Mouse (Mus musculus) midbrain, postnatal 0 days (tissue): ENCODE results near the gene Acbd4. TPM values are rescaled to one million over a fixed set of nuclear protein-coding genes. Genes with fewer than 3 reads are reported as not detected.
A peak's percentile ranks its signal among the peaks of the same experiment; 100 is the strongest.

Source experiments
- ATAC-seq: fragments of 200-750 bp; cut with Nextera tagmentation; 2 replicates; pipeline ENCODE4 v1.8.0; 2017; ENCODE audit warnings: moderate number of reproducible peaks, mild to moderate bottlenecking, moderate TSS enrichment, moderate library complexity; ENCODE audit not compliant: low FRiP score
- DNase-seq: peaks from one replicate; pipeline ENCODE4 v3.0.0-alpha.2; 2015; ENCODE audit warnings: low spot score
- H3K27ac ChIP-seq: fragments of 300-500 bp; sonication (generic); 2 replicates; pipeline ENCODE4 v1.5.1; 2014; ENCODE audit warnings: low read depth, mild to moderate bottlenecking, low read length, mixed read lengths
- H3K27me3 ChIP-seq: fragments of 300-500 bp; sonication (generic); 2 replicates; pipeline ENCODE4 v1.6.1; 2014; ENCODE audit warnings: low read length, control low read depth, mixed read lengths; ENCODE audit not compliant: insufficient read depth
- H3K36me3 ChIP-seq: fragments of 300-500 bp; sonication (generic); 2 replicates; pipeline ENCODE4 v1.6.1; 2014; ENCODE audit warnings: low read length, control low read depth, mixed read lengths; ENCODE audit not compliant: insufficient read depth
- H3K4me1 ChIP-seq: fragments of 300-500 bp; sonication (generic); 2 replicates; pipeline ENCODE4 v1.6.1; 2014; ENCODE audit warnings: mild to moderate bottlenecking, control low read depth, antibody characterized with exemption, low read length, mixed read lengths; ENCODE audit not compliant: insufficient read depth
- H3K4me2 ChIP-seq: fragments of 300-500 bp; sonication (generic); 2 replicates; pipeline ENCODE4 v1.6.1; 2014; ENCODE audit warnings: low read depth, mild to moderate bottlenecking, low read length, mixed read lengths; ENCODE audit not compliant: poor library complexity, severe bottlenecking
- H3K4me3 ChIP-seq: fragments of 300-500 bp; sonication (generic); 2 replicates; pipeline ENCODE4 v1.5.1; 2014; ENCODE audit warnings: low read depth, mild to moderate bottlenecking, low read length, moderate library complexity
- H3K9ac ChIP-seq: fragments of 300-500 bp; sonication (generic); replicated peaks from 2 replicates; pipeline ENCODE4 v1.6.1; 2014; ENCODE audit warnings: mild to moderate bottlenecking, low read length, moderate library complexity, mixed read lengths; ENCODE audit not compliant: poor library complexity, severe bottlenecking
- H3K9me3 ChIP-seq: fragments of 300-500 bp; sonication (generic); 2 replicates; pipeline ENCODE4 v1.6.1; 2016; ENCODE audit warnings: low read length, control low read depth
- CTCF ChIP-seq: IDR thresholded peaks from 2 replicates; pipeline ENCODE4 v1.5.1; 2016; ENCODE audit warnings: antibody characterized with exemption, mild to moderate bottlenecking
- WGBS: fragments of 180-500 bp; shearing (Covaris S2); extraction: QIAGEN DNeasy Blood & Tissue Kit; methylation state at CpG from one replicate; pipeline ENCODE4 v1.1.7; 2014; 5-methylcytosine and 5-hydroxymethylcytosine counted together
- polyA plus RNA-seq: library from polyadenylated mRNA; unstranded; fragments of >200 nt; fragmentation: Nextera tagmentation; extraction: Ambion mirVana; gene quantifications from 2 replicates; pipeline ENCODE4 v1.2.1, GENCODE M21; 2015
- total RNA-seq: library from RNA; depleted of rRNA; stranded (reverse); fragments of >200 nt; gene quantifications from 2 replicates; pipeline ENCODE4 v1.2.3, GENCODE M21; 2014

Acbd4 gene
- total and polyA plus RNA-seq, 2 experiments from 2014 or later, result 17.5 to 22.9 TPM

DNA sequence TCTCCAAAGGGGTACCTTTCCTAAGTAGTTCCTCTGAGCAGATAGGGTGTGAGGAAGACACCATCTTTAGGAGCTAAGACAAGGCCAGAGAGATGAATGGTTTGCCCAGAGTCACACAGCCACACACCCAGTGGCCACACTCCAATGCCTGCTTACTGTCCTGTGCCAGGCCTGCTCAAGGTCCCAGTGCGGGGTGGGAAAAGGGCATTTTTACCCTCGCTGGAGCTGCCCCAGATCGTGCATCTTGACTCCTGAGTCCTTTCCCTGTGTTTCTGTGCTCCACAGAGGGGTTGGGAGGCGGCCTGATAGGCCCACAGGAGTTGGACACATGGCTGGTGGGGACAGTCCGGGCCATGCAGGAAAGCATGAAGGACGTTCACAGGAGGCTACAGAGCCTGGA lies 4.3 kb downstream of the Acbd4 start:
- ATAC-seq, result no peak
- no peak overlapping the region for H3K4me2 ChIP-seq
- WGBS, result 81% methylated on average over 6 of the region's 6 CpGs

DNA sequence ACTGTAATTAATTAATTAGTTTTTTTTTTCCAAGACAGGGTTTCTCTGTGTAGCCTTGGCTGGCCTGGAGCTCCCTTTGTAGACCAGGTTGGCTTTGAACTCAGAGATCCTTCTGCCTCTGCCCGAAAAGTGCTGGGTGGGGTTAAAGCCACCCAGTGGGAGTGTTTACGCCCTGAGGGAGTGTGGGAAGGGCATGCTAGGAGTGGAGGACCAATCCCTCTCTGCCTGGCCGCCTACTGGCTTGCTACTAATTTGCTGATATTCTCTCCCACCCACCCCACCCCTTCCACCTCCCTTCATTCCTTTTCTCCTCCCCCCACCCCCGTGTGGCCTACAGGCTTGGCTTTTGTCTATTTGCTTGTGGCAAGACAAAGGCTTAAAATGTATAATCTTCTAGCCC lies 4.9 kb downstream of the Acbd4 start:
- DNase-seq (no peak), ATAC-seq (no peak)
- WGBS, result 68% methylated on average over 4 of the region's 4 CpGs

More for the DNA sequence above, 4.3 kb downstream of the Acbd4 start:
- no peak overlapping the region for H3K9ac ChIP-seq
- no peak for DNase-seq
- H3K9me3 ChIP-seq, result no peaks in the 10 kb centered on the region
- H3K4me1 ChIP-seq, result no peaks in the 10 kb centered on the region
- H3K4me3 ChIP-seq, result no peak overlapping the region
- no peak for TF ChIP-seq CTCF
- peaks cover 7% of the 10 kb centered on the region; the same call in 1 of the 2 replicates for H3K27me3 ChIP-seq
- H3K27ac ChIP-seq, result no peak overlapping the region
- H3K36me3 ChIP-seq, result no peaks in the 10 kb centered on the region

GRCm38 (mm10) chr11:103111301-103111700 lies 9.8 kb downstream of the Acbd4 start:
- Histone ChIP-seq H3K27me3 (peaks cover 13% of the 10 kb centered on the region; the same call in 1 of the 2 replicates), H3K4me2 (peak overlapping the region; percentile 52), H3K36me3 (no peaks in the 10 kb centered on the region), H3K4me1 (peaks cover 5% of the 10 kb centered on the region), H3K4me3 (no peak overlapping the region), H3K9ac (no peak overlapping the region), H3K9me3 (no peaks in the 10 kb centered on the region), H3K27ac (no peak overlapping the region)
- DNase-seq, result no peak
- 20% methylated on average over 10 of the region's 10 CpGs for WGBS
- ATAC-seq, result no peak
- no peak for TF ChIP-seq CTCF

More for the DNA sequence above, 4.9 kb downstream of the Acbd4 start:
- Histone ChIP-seq H3K36me3 (no peaks in the 10 kb centered on the region), H3K4me2 (no peak overlapping the region), H3K9ac (no peak overlapping the region), H3K27me3 (peaks cover 8% of the 10 kb centered on the region; the same call in 1 of the 2 replicates), H3K4me1 (no peaks in the 10 kb centered on the region), H3K27ac (no peak overlapping the region), H3K4me3 (no peak overlapping the region), H3K9me3 (no peaks in the 10 kb centered on the region)
- TF ChIP-seq CTCF, result no peak

DNA sequence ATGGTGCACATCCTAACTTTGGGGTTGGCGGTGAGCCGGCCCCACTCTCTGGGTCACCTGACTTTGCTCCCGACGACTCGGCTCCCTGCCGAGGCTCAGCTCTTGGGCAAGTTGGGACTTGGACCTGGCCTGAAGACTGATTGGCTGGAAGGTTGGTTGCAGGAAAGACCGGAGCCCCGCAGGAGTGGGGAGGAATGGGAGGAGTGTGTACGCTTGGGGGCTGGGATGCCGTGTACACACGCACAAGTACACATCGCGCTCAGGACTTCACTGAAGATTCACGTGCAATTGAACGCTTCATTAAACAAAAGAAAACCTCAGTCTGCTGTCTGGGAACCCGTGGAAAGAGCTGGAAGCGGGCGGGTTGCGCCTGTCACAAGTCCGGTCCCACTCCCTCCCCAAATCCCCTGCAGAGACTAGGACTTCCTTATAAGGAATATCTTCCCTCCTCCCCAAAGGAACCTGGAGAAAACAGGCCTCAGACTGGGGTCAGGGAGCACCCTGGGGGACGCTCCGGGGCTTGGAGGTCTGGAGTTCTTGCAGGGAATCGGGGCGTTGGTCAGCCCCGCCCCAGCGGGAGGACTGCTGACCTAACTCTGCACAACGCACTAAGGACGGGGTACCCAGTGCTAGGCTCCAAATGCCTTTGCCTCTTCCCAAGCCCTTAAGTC lies 10.5 kb downstream of the Acbd4 start:
- ATAC-seq, result no peak

DNA sequence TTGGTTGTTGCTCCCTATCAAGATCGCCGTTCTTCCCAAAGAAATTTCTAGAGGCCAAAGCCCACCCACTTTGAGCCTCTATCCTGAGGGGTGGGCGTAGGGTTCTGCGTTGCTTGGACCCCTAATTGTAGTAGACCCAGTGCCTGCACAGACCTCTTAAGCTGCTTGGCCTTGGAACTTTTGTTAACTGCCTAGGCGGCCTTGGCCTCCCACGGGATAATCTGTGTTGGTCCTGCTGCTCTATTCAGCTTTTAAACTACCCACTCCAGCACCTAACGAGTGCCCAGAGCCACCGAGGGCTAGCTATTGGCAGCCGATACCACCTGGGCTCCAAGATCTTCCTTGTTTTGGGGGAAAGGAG lies 11.1 kb downstream of the Acbd4 start:
- no peak for DNase-seq
- 13% methylated on average over 9 of the region's 9 CpGs for WGBS
- Histone ChIP-seq H3K9ac (no peak overlapping the region), H3K27ac (no peak overlapping the region), H3K9me3 (no peaks in the 10 kb centered on the region), H3K27me3 (peaks cover 13% of the 10 kb centered on the region; the same call in 1 of the 2 replicates), H3K36me3 (no peaks in the 10 kb centered on the region), H3K4me1 (peaks cover 5% of the 10 kb centered on the region), H3K4me3 (peak overlapping the region; percentile 25; the same call in 1 of the 2 replicates), H3K4me2 (peak overlapping the region; percentile 52)
- TF ChIP-seq CTCF, result no peak
- ATAC-seq, result no peak

More for the DNA sequence above, 10.5 kb downstream of the Acbd4 start:
- Histone ChIP-seq H3K27me3 (peaks cover 13% of the 10 kb centered on the region; the same call in 1 of the 2 replicates), H3K4me1 (peaks cover 5% of the 10 kb centered on the region), H3K9me3 (no peaks in the 10 kb centered on the region), H3K27ac (no peak overlapping the region), H3K36me3 (no peaks in the 10 kb centered on the region), H3K4me2 (peak overlapping the region; percentile 52), H3K4me3 (peak overlapping the region; percentile 25), H3K9ac (0 out of 2 replicates have a peak overlapping the region, but pooled peaks have one; percentile 13)
- TF ChIP-seq CTCF, result no peak
- 2% methylated on average over 27 of the region's 28 CpGs for WGBS
- no peak for DNase-seq

- Histone ChIP-seq H3K4me2 (no peak overlapping the region), H3K27ac (no peak overlapping the region), H3K4me1 (peaks cover 5% of the 10 kb centered on the region), H3K27me3 (peaks cover 13% of the 10 kb centered on the region; the same call in 1 of the 2 replicates), H3K4me3 (no peak overlapping the region), H3K36me3 (no peaks in the 10 kb centered on the region), H3K9me3 (no peaks in the 10 kb centered on the region), H3K9ac (no peak overlapping the region)
- DNase-seq (no peak), ATAC-seq (no peak)
- 34% methylated on average over 12 of the region's 12 CpGs for WGBS
- TF ChIP-seq CTCF, result no peak
These were observed 11.5 kb downstream of the Acbd4 start for GRCm38 (mm10) chr11:103113005-103113404.
